Mouse (Mus musculus): ENCODE results near the gene Pitpnm1. TPM values are rescaled to one million over a fixed set of nuclear protein-coding genes. Genes with fewer than 3 reads are reported as not detected.

The Pitpnm1 gene
- polyA plus RNA-seq (2015; fragmentation: Illumina TruSeq; extraction: RNeasy Lipid Tissue Mini Kit (QIAGEN cat#74804); ENCODE audit: insufficient read depth, low read depth, low replicate concordance) = 10.6 TPM

GRCm38 (mm10) chr19:4099837-4100717 lies at the start of gene Pitpnm1:
TSS of gene Pitpnm1 (plus strand) at chr19:4099998.

GRCm38 (mm10) chr19:4059069-4059740 lies 40.6 kb upstream of the Pitpnm1 start, which contains the start of gene Gstp3:
TSS of gene Gstp3 (minus strand) at chr19:4059569.

GRCm38 (mm10) chr19:4081394-4081793 lies 18.4 kb upstream of the Pitpnm1 start, which contains the start of gene Cabp2:
TSS of gene Cabp2 (plus strand) at chr19:4081578.

GRCm38 (mm10) chr19:4096642-4097440 lies 3.0 kb upstream of the Pitpnm1 start, which contains the start of gene Cdk2ap2:
TSS of gene Cdk2ap2 (plus strand) at chr19:4097182.

GRCm38 (mm10) chr19:4125741-4126696 lies 26.2 kb downstream of the Pitpnm1 start, which contains the start of gene Aip:
TSS of gene Aip (minus strand) at chr19:4125858.

GRCm38 (mm10) chr19:4139446-4139845 lies 39.6 kb downstream of the Pitpnm1 start, which contains the start of gene Gpr152:
TSS of gene Gpr152 (plus strand) at chr19:4139787.

GRCm38 (mm10) chr19:4143759-4144268 lies 44.0 kb downstream of the Pitpnm1 start, which contains the start of gene Cabp4:
TSS of gene Cabp4 (minus strand) at chr19:4144033.

GRCm38 (mm10) chr19:4148491-4148806 lies 48.7 kb downstream of the Pitpnm1 start, which contains the start of gene Coro1b:
TSS of gene Coro1b (plus strand) at chr19:4148619.

GRCm38 (mm10) chr19:4153232-4153654 lies 53.4 kb downstream of the Pitpnm1 start, which contains the start of gene Ptprcap:
TSS of gene Ptprcap (plus strand) at chr19:4153604.

GRCm38 (mm10) chr19:4162646-4163542 lies 63.1 kb downstream of the Pitpnm1 start, which contains the start of gene Rps6kb2:
TSS of gene Rps6kb2 (minus strand) at chr19:4163354.

Other genes with a start within 250 kb of the Pitpnm1 start
- 61.3 TPM for gene Chka, start 248.2 kb upstream of the Pitpnm1 start, polyA plus RNA-seq (2015; fragmentation: Illumina TruSeq; extraction: RNeasy Lipid Tissue Mini Kit (QIAGEN cat#74804); ENCODE audit: insufficient read depth, low read depth, low replicate concordance)
- gene Tcirg1, start 192.9 kb upstream of the Pitpnm1 start, polyA plus RNA-seq (2015; fragmentation: Illumina TruSeq; extraction: RNeasy Lipid Tissue Mini Kit (QIAGEN cat#74804); ENCODE audit: insufficient read depth, low read depth, low replicate concordance) = 67.9 TPM
- 32.0 TPM for gene Ndufs8, start 187.2 kb upstream of the Pitpnm1 start, polyA plus RNA-seq (2015; fragmentation: Illumina TruSeq; extraction: RNeasy Lipid Tissue Mini Kit (QIAGEN cat#74804); ENCODE audit: insufficient read depth, low read depth, low replicate concordance)
- 1.7 TPM for gene Aldh3b1, start 170.2 kb upstream of the Pitpnm1 start, polyA plus RNA-seq (2015; fragmentation: Illumina TruSeq; extraction: RNeasy Lipid Tissue Mini Kit (QIAGEN cat#74804); ENCODE audit: insufficient read depth, low read depth, low replicate concordance)
- 16.7 TPM for gene Unc93b1, start 164.8 kb upstream of the Pitpnm1 start, polyA plus RNA-seq (2015; fragmentation: Illumina TruSeq; extraction: RNeasy Lipid Tissue Mini Kit (QIAGEN cat#74804); ENCODE audit: insufficient read depth, low read depth, low replicate concordance)
- gene Aldh3b3, start 141.4 kb upstream of the Pitpnm1 start, polyA plus RNA-seq (2015; fragmentation: Illumina TruSeq; extraction: RNeasy Lipid Tissue Mini Kit (QIAGEN cat#74804); ENCODE audit: insufficient read depth, low read depth, low replicate concordance) = not detected
- 0.63 TPM for gene Aldh3b2, start 127.7 kb upstream of the Pitpnm1 start, polyA plus RNA-seq (2015; fragmentation: Illumina TruSeq; extraction: RNeasy Lipid Tissue Mini Kit (QIAGEN cat#74804); ENCODE audit: insufficient read depth, low read depth, low replicate concordance)
- gene Acy3, start 113.4 kb upstream of the Pitpnm1 start, polyA plus RNA-seq (2015; fragmentation: Illumina TruSeq; extraction: RNeasy Lipid Tissue Mini Kit (QIAGEN cat#74804); ENCODE audit: insufficient read depth, low read depth, low replicate concordance) = 3.5 TPM
- gene Tbx10, start 107.2 kb upstream of the Pitpnm1 start, polyA plus RNA-seq (2015; fragmentation: Illumina TruSeq; extraction: RNeasy Lipid Tissue Mini Kit (QIAGEN cat#74804); ENCODE audit: insufficient read depth, low read depth, low replicate concordance) = not detected
- gene Nudt8, start 99.4 kb upstream of the Pitpnm1 start, polyA plus RNA-seq (2015; fragmentation: Illumina TruSeq; extraction: RNeasy Lipid Tissue Mini Kit (QIAGEN cat#74804); ENCODE audit: insufficient read depth, low read depth, low replicate concordance) = 9.6 TPM
- 0.68 TPM for gene Gm49405, start 99.4 kb upstream of the Pitpnm1 start, polyA plus RNA-seq (2015; fragmentation: Illumina TruSeq; extraction: RNeasy Lipid Tissue Mini Kit (QIAGEN cat#74804); ENCODE audit: insufficient read depth, low read depth, low replicate concordance)
- 5.5 TPM for gene Doc2g, start 96.7 kb upstream of the Pitpnm1 start, polyA plus RNA-seq (2015; fragmentation: Illumina TruSeq; extraction: RNeasy Lipid Tissue Mini Kit (QIAGEN cat#74804); ENCODE audit: insufficient read depth, low read depth, low replicate concordance)
- 42.7 TPM for gene Ndufv1, start 87.2 kb upstream of the Pitpnm1 start, polyA plus RNA-seq (2015; fragmentation: Illumina TruSeq; extraction: RNeasy Lipid Tissue Mini Kit (QIAGEN cat#74804); ENCODE audit: insufficient read depth, low read depth, low replicate concordance)
- 449 TPM for gene Gstp1, start 62.0 kb upstream of the Pitpnm1 start, polyA plus RNA-seq (2015; fragmentation: Illumina TruSeq; extraction: RNeasy Lipid Tissue Mini Kit (QIAGEN cat#74804); ENCODE audit: insufficient read depth, low read depth, low replicate concordance)
- 112 TPM for gene Gstp2, start 54.0 kb upstream of the Pitpnm1 start, polyA plus RNA-seq (2015; fragmentation: Illumina TruSeq; extraction: RNeasy Lipid Tissue Mini Kit (QIAGEN cat#74804); ENCODE audit: insufficient read depth, low read depth, low replicate concordance)
- gene Gstp3, start 40.4 kb upstream of the Pitpnm1 start, polyA plus RNA-seq (2015; fragmentation: Illumina TruSeq; extraction: RNeasy Lipid Tissue Mini Kit (QIAGEN cat#74804); ENCODE audit: insufficient read depth, low read depth, low replicate concordance) = not detected
- gene Cabp2, start 18.4 kb upstream of the Pitpnm1 start, polyA plus RNA-seq (2015; fragmentation: Illumina TruSeq; extraction: RNeasy Lipid Tissue Mini Kit (QIAGEN cat#74804); ENCODE audit: insufficient read depth, low read depth, low replicate concordance) = 118 TPM
- gene Cdk2ap2, start 2.8 kb upstream of the Pitpnm1 start, polyA plus RNA-seq (2015; fragmentation: Illumina TruSeq; extraction: RNeasy Lipid Tissue Mini Kit (QIAGEN cat#74804); ENCODE audit: insufficient read depth, low read depth, low replicate concordance) = 35.8 TPM
- gene Aip, start 25.9 kb downstream of the Pitpnm1 start, polyA plus RNA-seq (2015; fragmentation: Illumina TruSeq; extraction: RNeasy Lipid Tissue Mini Kit (QIAGEN cat#74804); ENCODE audit: insufficient read depth, low read depth, low replicate concordance) = 19.1 TPM
- gene Gpr152, start 39.8 kb downstream of the Pitpnm1 start, polyA plus RNA-seq (2015; fragmentation: Illumina TruSeq; extraction: RNeasy Lipid Tissue Mini Kit (QIAGEN cat#74804); ENCODE audit: insufficient read depth, low read depth, low replicate concordance) = not detected
- not detected for gene Cabp4, start 44.0 kb downstream of the Pitpnm1 start, polyA plus RNA-seq (2015; fragmentation: Illumina TruSeq; extraction: RNeasy Lipid Tissue Mini Kit (QIAGEN cat#74804); ENCODE audit: insufficient read depth, low read depth, low replicate concordance)
- 31.1 TPM for gene Coro1b, start 48.6 kb downstream of the Pitpnm1 start, polyA plus RNA-seq (2015; fragmentation: Illumina TruSeq; extraction: RNeasy Lipid Tissue Mini Kit (QIAGEN cat#74804); ENCODE audit: insufficient read depth, low read depth, low replicate concordance)
- 8.4 TPM for gene Ptprcap, start 53.6 kb downstream of the Pitpnm1 start, polyA plus RNA-seq (2015; fragmentation: Illumina TruSeq; extraction: RNeasy Lipid Tissue Mini Kit (QIAGEN cat#74804); ENCODE audit: insufficient read depth, low read depth, low replicate concordance)
- 31.4 TPM for gene Rps6kb2, start 63.4 kb downstream of the Pitpnm1 start, polyA plus RNA-seq (2015; fragmentation: Illumina TruSeq; extraction: RNeasy Lipid Tissue Mini Kit (QIAGEN cat#74804); ENCODE audit: insufficient read depth, low read depth, low replicate concordance)
- 1.00 TPM for gene Carns1, start 75.5 kb downstream of the Pitpnm1 start, polyA plus RNA-seq (2015; fragmentation: Illumina TruSeq; extraction: RNeasy Lipid Tissue Mini Kit (QIAGEN cat#74804); ENCODE audit: insufficient read depth, low read depth, low replicate concordance)
- 0.87 TPM for gene Tbc1d10c, start 91.3 kb downstream of the Pitpnm1 start, polyA plus RNA-seq (2015; fragmentation: Illumina TruSeq; extraction: RNeasy Lipid Tissue Mini Kit (QIAGEN cat#74804); ENCODE audit: insufficient read depth, low read depth, low replicate concordance)
- gene Ppp1ca, start 92.1 kb downstream of the Pitpnm1 start, polyA plus RNA-seq (2015; fragmentation: Illumina TruSeq; extraction: RNeasy Lipid Tissue Mini Kit (QIAGEN cat#74804); ENCODE audit: insufficient read depth, low read depth, low replicate concordance) = 54.4 TPM
- 2.1 TPM for gene Rad9a, start 101.7 kb downstream of the Pitpnm1 start, polyA plus RNA-seq (2015; fragmentation: Illumina TruSeq; extraction: RNeasy Lipid Tissue Mini Kit (QIAGEN cat#74804); ENCODE audit: insufficient read depth, low read depth, low replicate concordance)
- gene Clcf1, start 114.2 kb downstream of the Pitpnm1 start, polyA plus RNA-seq (2015; fragmentation: Illumina TruSeq; extraction: RNeasy Lipid Tissue Mini Kit (QIAGEN cat#74804); ENCODE audit: insufficient read depth, low read depth, low replicate concordance) = 2.8 TPM
- gene AC109138.7, start 114.4 kb downstream of the Pitpnm1 start, polyA plus RNA-seq (2015; fragmentation: Illumina TruSeq; extraction: RNeasy Lipid Tissue Mini Kit (QIAGEN cat#74804); ENCODE audit: insufficient read depth, low read depth, low replicate concordance) = not detected
- gene Pold4, start 131.9 kb downstream of the Pitpnm1 start, polyA plus RNA-seq (2015; fragmentation: Illumina TruSeq; extraction: RNeasy Lipid Tissue Mini Kit (QIAGEN cat#74804); ENCODE audit: insufficient read depth, low read depth, low replicate concordance) = 14.6 TPM
- 23.7 TPM for gene Ssh3, start 169.2 kb downstream of the Pitpnm1 start, polyA plus RNA-seq (2015; fragmentation: Illumina TruSeq; extraction: RNeasy Lipid Tissue Mini Kit (QIAGEN cat#74804); ENCODE audit: insufficient read depth, low read depth, low replicate concordance)
- gene Ankrd13d, start 183.1 kb downstream of the Pitpnm1 start, polyA plus RNA-seq (2015; fragmentation: Illumina TruSeq; extraction: RNeasy Lipid Tissue Mini Kit (QIAGEN cat#74804); ENCODE audit: insufficient read depth, low read depth, low replicate concordance) = 1.0 TPM
- gene Grk2, start 206.2 kb downstream of the Pitpnm1 start, polyA plus RNA-seq (2015; fragmentation: Illumina TruSeq; extraction: RNeasy Lipid Tissue Mini Kit (QIAGEN cat#74804); ENCODE audit: insufficient read depth, low read depth, low replicate concordance) = 33.0 TPM